Mouse (Mus musculus) stomach, adult 2 months (tissue): ENCODE data around the gene Gm11562. TPM values are rescaled to one million over a fixed set of nuclear protein-coding genes. Genes with fewer than 3 reads are reported as not detected.

Experiments used
- polyA plus RNA-seq: library from polyadenylated mRNA; depleted of rRNA; stranded (reverse); fragments of >200 nt; gene quantifications from 2 replicates; pipeline ENCODE4 v1.2.3, GENCODE M21; 2012; rRNA removed

Gene Gm11562
- polyA plus RNA-seq: not detected in 2 replicates

GRCm38 (mm10) chr11:99620335-99620734, at the start of gene Gm11562:
Gm11562 (minus strand) TSS chr11:99620435.

DNA sequence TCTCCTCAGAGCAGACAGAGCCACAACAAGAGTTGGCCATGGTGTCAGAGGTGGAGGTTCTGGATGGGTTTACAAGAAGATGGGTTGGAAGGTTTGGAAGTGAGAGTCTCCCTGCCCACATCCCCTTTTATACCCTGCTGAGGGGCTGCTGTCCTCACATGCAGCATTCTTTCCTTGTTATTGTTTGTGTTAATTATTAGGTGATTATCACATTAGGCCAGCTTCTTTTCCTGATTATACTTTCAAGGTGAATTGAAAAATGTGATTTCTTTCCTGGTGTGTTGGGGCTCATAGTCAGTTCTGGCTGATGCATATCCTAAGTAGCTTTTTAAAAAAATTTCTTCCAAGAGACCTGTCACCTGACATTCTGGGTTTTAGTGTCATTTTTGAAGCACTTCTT, 45.6 kb upstream of the Gm11562 start, which contains the start of gene Krtap4-6:
TSS of gene Krtap4-6 (minus strand) at position 101 of the 400 bp plus-strand sequence.

GRCm38 (mm10) chr11:99658467-99659010, 38.3 kb upstream of the Gm11562 start, which contains the start of gene Gm11563:
Gm11563 (minus strand) TSS chr11:99658960.

GRCm38 (mm10) chr11:99650136-99650535, 29.9 kb upstream of the Gm11562 start, which contains the start of gene Gm11555:
Gm11555 (minus strand) TSS chr11:99650236.

DNA sequence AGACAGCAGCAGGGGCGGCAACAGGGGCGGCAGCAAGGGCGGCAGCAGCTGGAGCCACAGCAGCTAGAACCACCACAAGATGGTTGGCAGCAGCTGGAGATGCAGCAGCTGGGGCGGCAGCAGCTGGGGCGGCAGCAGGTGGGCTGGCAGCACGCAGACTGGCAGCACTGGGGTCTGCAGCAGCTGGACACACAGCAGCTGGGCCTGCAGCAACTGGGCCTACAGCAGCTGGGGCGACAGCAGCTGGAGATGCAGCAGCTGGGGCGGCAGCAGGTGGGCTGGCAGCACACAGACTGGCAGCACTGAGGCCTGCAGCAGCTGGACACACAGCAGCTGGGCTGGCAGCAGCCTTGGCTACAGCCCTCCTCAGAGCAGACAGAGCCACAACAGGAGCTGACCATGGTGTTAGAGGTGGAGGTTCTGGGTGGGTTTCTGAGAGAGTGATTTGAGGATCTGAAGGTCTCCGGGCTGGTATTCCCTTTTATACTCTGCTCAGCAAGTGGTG, 23.5 kb upstream of the Gm11562 start, which contains the start of gene Krtap4-7:
TSS of gene Krtap4-7 (minus strand) at position 455 of the 505 bp plus-strand sequence.

GRCm38 (mm10) chr11:99634653-99635134, 14.5 kb upstream of the Gm11562 start, which contains the start of gene Krtap4-2:
Krtap4-2 (minus strand) TSS chr11:99635084.

DNA sequence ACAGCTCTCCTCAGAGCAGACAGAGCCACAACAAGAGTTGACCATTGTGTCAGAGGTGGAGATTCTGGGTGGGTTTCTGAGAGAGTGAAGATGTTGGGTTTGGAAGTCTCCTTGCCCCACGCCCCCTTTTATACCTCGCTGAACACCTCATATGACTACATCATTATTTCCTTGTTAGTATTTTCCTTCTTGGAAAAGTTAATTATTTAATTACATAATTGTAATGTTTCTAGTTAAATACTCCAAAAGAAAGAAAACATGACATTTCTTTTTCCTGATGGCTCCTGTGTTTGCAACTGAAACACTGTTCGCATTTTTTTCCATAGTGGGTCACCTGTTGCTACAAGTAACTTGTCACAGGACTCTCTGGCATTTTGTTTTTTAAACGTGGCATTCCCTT, 7.9 kb upstream of the Gm11562 start, which contains the start of gene Krtap4-1:
TSS of gene Krtap4-1 (minus strand) at position 101 of the 400 bp plus-strand sequence.

GRCm38 (mm10) chr11:99614796-99615363, 5.4 kb downstream of the Gm11562 start, which contains the start of gene Krtap2-4:
Krtap2-4 (minus strand) TSS chr11:99614846.

DNA sequence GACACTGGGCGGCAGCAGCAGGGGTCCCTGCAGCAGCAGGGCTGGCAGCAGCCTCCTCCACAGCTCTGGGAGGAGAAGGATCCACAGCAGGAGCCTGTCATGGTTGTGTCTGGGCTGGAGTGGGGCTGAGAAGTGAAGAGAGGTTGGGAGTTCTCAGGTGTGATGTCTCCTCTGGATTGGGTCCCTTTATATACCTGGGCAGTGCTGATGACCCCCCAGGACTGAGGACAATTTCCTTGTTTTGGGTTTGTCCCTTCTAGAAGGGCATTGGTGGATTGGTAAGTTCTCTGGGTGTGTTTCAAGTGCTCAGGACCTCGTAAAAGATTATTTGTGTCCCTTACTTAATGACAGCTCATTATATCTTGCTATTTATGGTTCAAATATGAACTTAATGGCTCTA, 10.1 kb downstream of the Gm11562 start, which contains the start of gene Gm11937:
TSS of gene Gm11937 (minus strand) at position 101 of the 400 bp plus-strand sequence.

GRCm38 (mm10) chr11:99603208-99603607, 17.0 kb downstream of the Gm11562 start, which contains the start of gene Gm11938:
Gm11938 (minus strand) TSS chr11:99603308.

DNA sequence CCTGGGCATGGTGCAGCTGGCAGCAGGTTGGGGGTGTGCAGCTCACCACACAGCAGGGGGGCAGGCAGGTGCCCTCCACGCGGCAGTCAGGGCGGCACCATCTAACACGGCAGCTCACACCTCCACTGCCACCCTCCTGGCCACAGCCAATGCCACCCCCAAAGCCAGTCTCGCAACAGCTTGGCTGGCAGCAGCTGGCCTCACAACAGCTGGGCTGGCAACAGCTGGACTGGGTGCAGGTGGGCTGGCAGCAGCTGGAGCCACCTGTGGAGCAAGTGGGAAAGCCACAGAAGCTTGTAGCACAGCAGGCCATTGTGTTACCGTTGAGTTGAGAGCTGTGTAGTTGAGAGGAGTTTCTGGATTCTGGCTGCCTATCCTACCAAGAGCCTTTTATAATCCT, 22.5 kb downstream of the Gm11562 start, which contains the start of gene Krtap9-3:
TSS of gene Krtap9-3 (minus strand) at position 364 of the 400 bp plus-strand sequence.

GRCm38 (mm10) chr11:99590981-99591380, 29.3 kb downstream of the Gm11562 start, which contains the start of gene Krtap1-3:
Krtap1-3 (minus strand) TSS chr11:99591339.

GRCm38 (mm10) chr11:99583245-99583704, 37.0 kb downstream of the Gm11562 start, which contains the start of gene Krtap1-4:
Krtap1-4 (minus strand) TSS chr11:99583654.

GRCm38 (mm10) chr11:99580636-99581035, 39.6 kb downstream of the Gm11562 start, which contains the start of gene Krtap1-5:
Krtap1-5 (minus strand) TSS chr11:99581016.

Other genes starting within 250 kb of the Gm11562 start
- not detected in 2 replicates for gene Krt28, start 245.5 kb downstream of the Gm11562 start, polyA plus RNA-seq
- gene Krt10, start 231.1 kb downstream of the Gm11562 start, polyA plus RNA-seq: 321 and 430 TPM in 2 replicates
- 0.58 and 0.89 TPM in 2 replicates for gene Krt12, start 198.2 kb downstream of the Gm11562 start, polyA plus RNA-seq
- 24.2 and 29.7 TPM in 2 replicates for gene Krt20, start 182.3 kb downstream of the Gm11562 start, polyA plus RNA-seq
- gene Krt23, start 127.3 kb downstream of the Gm11562 start, polyA plus RNA-seq: 108 and 113 TPM in 2 replicates
- gene Krt39, start 99.1 kb downstream of the Gm11562 start, polyA plus RNA-seq: not detected in 2 replicates
- gene Krt40, start 77.3 kb downstream of the Gm11562 start, polyA plus RNA-seq: not detected in 2 replicates
- gene Krtap3-3, start 69.6 kb downstream of the Gm11562 start, polyA plus RNA-seq: 0.44 TPM in 1 of 2 replicates, not detected in the other
- gene Krtap3-2, start 63.6 kb downstream of the Gm11562 start, polyA plus RNA-seq: 0.81 and 3.3 TPM in 2 replicates
- gene Gm11939, start 61.0 kb downstream of the Gm11562 start, polyA plus RNA-seq: not detected in 2 replicates
- not detected in 2 replicates for gene Krtap3-1, start 53.8 kb downstream of the Gm11562 start, polyA plus RNA-seq
- gene Krtap1-5, start 39.4 kb downstream of the Gm11562 start, polyA plus RNA-seq: not detected in 2 replicates
- gene Krtap1-4, start 36.8 kb downstream of the Gm11562 start, polyA plus RNA-seq: 0.21 TPM in 1 of 2 replicates, not detected in the other
- gene Krtap1-3, start 29.1 kb downstream of the Gm11562 start, polyA plus RNA-seq: not detected in 2 replicates
- not detected in 2 replicates for gene Krtap9-3, start 22.3 kb downstream of the Gm11562 start, polyA plus RNA-seq
- gene Gm11938, start 17.1 kb downstream of the Gm11562 start, polyA plus RNA-seq: not detected in 2 replicates
- not detected in 2 replicates for gene Gm11937, start 10.2 kb downstream of the Gm11562 start, polyA plus RNA-seq
- not detected in 2 replicates for gene Krtap2-4, start 5.6 kb downstream of the Gm11562 start, polyA plus RNA-seq
- not detected in 2 replicates for gene Krtap4-1, start 7.8 kb upstream of the Gm11562 start, polyA plus RNA-seq
- gene Krtap4-2, start 14.6 kb upstream of the Gm11562 start, polyA plus RNA-seq: not detected in 2 replicates
- not detected in 2 replicates for gene Krtap4-7, start 23.7 kb upstream of the Gm11562 start, polyA plus RNA-seq
- not detected in 2 replicates for gene Gm11555, start 29.8 kb upstream of the Gm11562 start, polyA plus RNA-seq
- gene Gm11563, start 38.5 kb upstream of the Gm11562 start, polyA plus RNA-seq: not detected in 2 replicates
- gene Krtap4-6, start 45.5 kb upstream of the Gm11562 start, polyA plus RNA-seq: not detected in 2 replicates
- gene Gm14190, start 70.3 kb upstream of the Gm11562 start, polyA plus RNA-seq: not detected in 2 replicates
- gene Gm14180, start 113.9 kb upstream of the Gm11562 start, polyA plus RNA-seq: not detected in 2 replicates
- gene Gm11595, start 152.5 kb upstream of the Gm11562 start, polyA plus RNA-seq: not detected in 2 replicates
- gene Krtap4-8, start 160.3 kb upstream of the Gm11562 start, polyA plus RNA-seq: not detected in 2 replicates
- gene Krtap4-9, start 164.8 kb upstream of the Gm11562 start, polyA plus RNA-seq: not detected in 2 replicates
- not detected in 2 replicates for gene Gm11596, start 173.0 kb upstream of the Gm11562 start, polyA plus RNA-seq
- not detected in 2 replicates for gene Gm11569, start 178.5 kb upstream of the Gm11562 start, polyA plus RNA-seq
- gene Gm11554, start 184.0 kb upstream of the Gm11562 start, polyA plus RNA-seq: 0.25 TPM in 1 of 2 replicates, not detected in the other
- 0.36 TPM in 1 of 2 replicates, not detected in the other for gene Krtap4-13, start 189.5 kb upstream of the Gm11562 start, polyA plus RNA-seq
- gene Gm11564, start 195.2 kb upstream of the Gm11562 start, polyA plus RNA-seq: not detected in 2 replicates
- gene 2300003K06Rik, start 217.6 kb upstream of the Gm11562 start, polyA plus RNA-seq: not detected in 2 replicates
- gene Krtap4-16, start 231.2 kb upstream of the Gm11562 start, polyA plus RNA-seq: not detected in 2 replicates
- not detected in 2 replicates for gene Gm11568, start 237.5 kb upstream of the Gm11562 start, polyA plus RNA-seq
- gene Gm11559, start 244.0 kb upstream of the Gm11562 start, polyA plus RNA-seq: not detected in 2 replicates